Mouse (Mus musculus) kidney, embryonic 15.5 days (tissue): ENCODE results near the gene Wdr43. TPM values are rescaled to one million over a fixed set of nuclear protein-coding genes. Genes with fewer than 3 reads are reported as not detected.

ENCODE experiments used
- ATAC-seq: fragments of 200-750 bp; cut with Nextera tagmentation; replicated peaks from 2 replicates; pipeline ENCODE4 v1.8.0; 2017; ENCODE audit warnings: moderate TSS enrichment; ENCODE audit not compliant: low FRiP score
- H3K27ac ChIP-seq: fragments of 300-500 bp; sonication (generic); 2 replicates; pipeline ENCODE4 v1.5.1; 2015; ENCODE audit warnings: mild to moderate bottlenecking, inconsistent platforms
- H3K27me3 ChIP-seq: fragments of 300-500 bp; sonication (generic); 2 replicates; pipeline ENCODE4 v1.6.1; 2015; ENCODE audit warnings: inconsistent platforms
- H3K36me3 ChIP-seq: fragments of 300-500 bp; sonication (generic); 2 replicates; pipeline ENCODE4 v1.6.1; 2015; ENCODE audit warnings: inconsistent platforms
- H3K4me1 ChIP-seq: fragments of 300-500 bp; sonication (generic); 2 replicates; pipeline ENCODE4 v1.6.1; 2015; ENCODE audit warnings: inconsistent platforms
- H3K4me2 ChIP-seq: fragments of 300-500 bp; sonication (generic); 2 replicates; pipeline ENCODE4 v1.6.1; 2015; ENCODE audit warnings: moderate library complexity, mild to moderate bottlenecking, inconsistent platforms
- H3K4me3 ChIP-seq: fragments of 300-500 bp; sonication (generic); replicated peaks from 2 replicates; pipeline ENCODE4 v1.5.1; 2015; ENCODE audit warnings: mild to moderate bottlenecking, inconsistent platforms
- H3K9ac ChIP-seq: fragments of 300-500 bp; sonication (generic); 2 replicates; pipeline ENCODE4 v1.6.1; 2015; ENCODE audit warnings: mild to moderate bottlenecking, inconsistent platforms
- H3K9me3 ChIP-seq: fragments of 300-500 bp; sonication (generic); replicated peaks from 2 replicates; pipeline ENCODE4 v1.6.1; 2016; ENCODE audit warnings: inconsistent platforms
- WGBS: fragments of 180-500 bp; shearing (Covaris S2); methylation state at CpG from one replicate; pipeline ENCODE4 v1.1.7; 2015; ENCODE audit warnings: mixed read lengths; 5-methylcytosine and 5-hydroxymethylcytosine counted together
- polyA plus RNA-seq: library from polyadenylated mRNA; unstranded; fragments of >200 nt; fragmentation: Nextera tagmentation; extraction: Ambion mirVana; gene quantifications from 2 replicates; pipeline ENCODE4 v1.2.1, GENCODE M21; 2015

The Wdr43 gene
- polyA plus RNA-seq, 1 experiment from 2014 or later, result 84.2 TPM

DNA sequence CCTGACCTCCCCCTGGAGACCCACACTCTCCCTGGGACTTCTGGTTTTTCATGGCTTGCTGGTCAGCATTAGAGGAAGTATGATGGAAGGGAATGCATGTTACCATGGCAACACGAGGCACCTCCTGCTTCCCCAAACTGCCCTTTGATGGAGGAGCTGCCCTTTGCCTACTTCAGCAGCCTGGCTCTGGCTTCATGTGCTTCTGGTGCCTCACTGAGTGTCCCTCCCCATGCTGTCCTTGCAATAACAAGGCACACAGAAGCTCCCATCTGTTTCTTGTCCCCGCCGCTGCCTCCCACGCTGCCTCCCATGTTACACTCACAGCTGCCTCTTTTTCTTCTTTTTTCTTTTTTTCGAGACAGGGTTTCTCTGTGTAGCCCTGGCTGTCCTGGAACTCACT lies 77.6 kb downstream of the Wdr43 start:
- no peaks in the 10 kb centered on the region for H3K9me3 ChIP-seq
- ATAC-seq, result peak; percentile 35; the same call in 1 of the 2 replicates
- no peaks in the 10 kb centered on the region for H3K36me3 ChIP-seq
- H3K4me1 ChIP-seq, result peaks cover 42% of the 10 kb centered on the region
- no peak overlapping the region for H3K4me2 ChIP-seq
- WGBS, result 21% methylated on average over 5 of the region's 5 CpGs
- H3K9ac ChIP-seq, result no peak overlapping the region
- no peak overlapping the region for H3K4me3 ChIP-seq
- no peak overlapping the region; the same call in none of the 2 replicates for H3K27ac ChIP-seq
- no peaks in the 10 kb centered on the region for H3K27me3 ChIP-seq

DNA sequence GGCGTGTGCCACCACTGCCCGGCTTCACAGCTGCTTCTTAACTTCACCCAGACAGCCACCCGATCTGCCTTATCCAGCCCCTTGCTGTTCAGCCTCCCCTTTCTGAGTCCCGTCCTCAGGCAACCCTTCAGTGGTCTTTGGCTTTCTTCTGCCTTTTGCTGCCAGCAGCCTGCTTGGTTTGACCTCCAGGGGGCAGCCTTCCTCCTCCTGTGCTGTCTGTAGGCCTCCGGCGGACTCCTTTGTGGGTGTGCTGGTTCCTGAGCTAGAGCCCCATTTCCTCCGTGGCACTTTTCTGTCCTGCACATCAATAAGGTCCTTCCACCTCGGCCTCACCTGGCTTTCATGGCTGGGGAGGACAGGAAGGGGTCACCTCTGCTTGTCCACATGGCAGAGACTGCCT lies 78.1 kb downstream of the Wdr43 start:
- Histone ChIP-seq H3K9me3 (no peaks in the 10 kb centered on the region), H3K27ac (peak overlapping the region; percentile 11; the same call in 1 of the 2 replicates), H3K9ac (no peak overlapping the region), H3K4me1 (peaks cover 42% of the 10 kb centered on the region), H3K27me3 (no peaks in the 10 kb centered on the region), H3K36me3 (no peaks in the 10 kb centered on the region), H3K4me2 (no peak overlapping the region), H3K4me3 (no peak overlapping the region)
- ATAC-seq, result no peak
- WGBS, result 47% methylated on average over 8 of the region's 8 CpGs

DNA sequence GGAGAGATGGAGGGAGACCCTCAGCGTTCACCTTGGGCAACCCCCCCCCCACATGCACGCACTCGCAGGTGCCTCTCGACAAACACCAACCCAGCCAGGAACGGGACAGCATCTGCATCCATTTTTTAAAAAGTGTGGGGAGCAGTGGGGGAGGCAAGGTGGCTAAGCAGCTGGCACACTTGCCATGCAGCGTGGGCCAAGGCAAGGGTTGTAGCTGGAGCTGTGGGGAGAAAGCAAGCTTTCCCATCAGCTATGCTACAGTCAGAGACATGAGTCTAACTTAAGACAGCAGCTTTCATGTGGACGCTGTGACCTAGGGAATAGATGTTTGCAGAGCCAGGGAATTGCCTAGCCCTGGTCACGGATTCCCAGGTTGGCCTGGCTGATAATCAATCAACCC lies 79.5 kb downstream of the Wdr43 start:
- Histone ChIP-seq H3K4me1 (peaks cover 35% of the 10 kb centered on the region), H3K4me2 (no peak overlapping the region), H3K9ac (no peak overlapping the region), H3K4me3 (no peak overlapping the region), H3K27me3 (no peaks in the 10 kb centered on the region), H3K9me3 (no peaks in the 10 kb centered on the region), H3K36me3 (no peaks in the 10 kb centered on the region), H3K27ac (no peak overlapping the region)
- no peak for ATAC-seq
- WGBS, result 85% methylated on average over 8 of the region's 8 CpGs

DNA sequence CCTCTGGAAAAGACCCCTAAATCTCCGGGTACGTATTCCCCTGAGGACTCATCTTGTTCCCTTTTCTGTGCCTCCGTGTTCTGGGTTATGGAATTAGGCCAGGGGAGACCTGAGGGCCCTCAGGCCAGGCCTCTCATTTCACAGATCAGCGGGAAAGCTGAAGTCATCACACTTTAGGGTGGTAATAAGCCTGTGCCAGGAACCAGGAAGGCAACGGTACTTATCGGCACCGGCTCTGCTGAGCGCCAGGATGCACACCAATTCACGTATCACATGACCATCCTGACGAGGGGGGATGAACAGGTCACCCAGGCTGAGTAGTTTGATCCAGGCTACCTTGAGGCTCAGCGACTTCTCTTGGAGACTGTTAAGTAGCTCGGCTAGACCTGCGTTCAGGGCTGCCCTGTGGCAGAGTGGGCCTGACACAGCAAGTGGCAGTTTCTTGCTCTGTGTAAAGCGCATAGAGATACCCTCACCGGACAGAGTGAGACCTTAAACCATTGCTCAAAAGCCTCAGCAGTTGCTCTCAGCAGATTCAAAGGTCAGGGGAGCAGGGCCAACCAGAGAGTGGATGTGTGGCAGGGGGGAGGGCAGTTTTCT lies 80.1 kb downstream of the Wdr43 start:
- H3K4me1 ChIP-seq, result peaks cover 31% of the 10 kb centered on the region
- H3K27ac ChIP-seq, result no peak overlapping the region
- no peak; the same call in 1 of the 2 replicates for ATAC-seq
- no peaks in the 10 kb centered on the region for H3K36me3 ChIP-seq
- H3K9ac ChIP-seq, result no peak overlapping the region
- no peaks in the 10 kb centered on the region for H3K9me3 ChIP-seq
- 49% methylated on average over 15 of the region's 15 CpGs for WGBS
- H3K27me3 ChIP-seq, result no peaks in the 10 kb centered on the region
- no peak overlapping the region for H3K4me3 ChIP-seq
- H3K4me2 ChIP-seq, result no peak overlapping the region

DNA sequence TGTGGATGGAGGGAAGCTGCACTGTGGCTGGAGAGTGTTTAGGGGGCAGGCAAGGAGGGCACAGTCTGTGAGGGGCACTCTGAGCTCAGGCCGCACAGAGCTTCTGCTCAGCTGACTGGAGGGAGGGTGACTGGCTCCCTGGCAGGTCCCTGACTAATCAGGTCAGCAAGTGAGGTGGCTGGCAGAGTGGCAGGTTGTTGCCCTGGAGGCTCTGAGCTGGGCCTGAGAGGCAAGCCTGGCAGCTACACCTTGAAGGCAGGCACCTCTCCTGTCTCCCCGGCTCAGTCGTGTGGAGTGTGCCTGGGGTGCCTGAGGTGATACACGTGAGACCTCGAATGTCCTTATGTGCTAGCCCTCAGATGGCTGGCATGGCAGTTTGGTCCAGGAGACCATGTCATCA lies 80.7 kb downstream of the Wdr43 start:
- WGBS, result 79% methylated on average over 5 of the region's 5 CpGs
- Histone ChIP-seq H3K4me2 (no peak overlapping the region), H3K4me3 (no peak overlapping the region), H3K9me3 (no peaks in the 10 kb centered on the region), H3K9ac (no peak overlapping the region), H3K27ac (no peak overlapping the region), H3K36me3 (no peaks in the 10 kb centered on the region), H3K27me3 (no peaks in the 10 kb centered on the region), H3K4me1 (peaks cover 28% of the 10 kb centered on the region)
- peak; percentile 47 for ATAC-seq

DNA sequence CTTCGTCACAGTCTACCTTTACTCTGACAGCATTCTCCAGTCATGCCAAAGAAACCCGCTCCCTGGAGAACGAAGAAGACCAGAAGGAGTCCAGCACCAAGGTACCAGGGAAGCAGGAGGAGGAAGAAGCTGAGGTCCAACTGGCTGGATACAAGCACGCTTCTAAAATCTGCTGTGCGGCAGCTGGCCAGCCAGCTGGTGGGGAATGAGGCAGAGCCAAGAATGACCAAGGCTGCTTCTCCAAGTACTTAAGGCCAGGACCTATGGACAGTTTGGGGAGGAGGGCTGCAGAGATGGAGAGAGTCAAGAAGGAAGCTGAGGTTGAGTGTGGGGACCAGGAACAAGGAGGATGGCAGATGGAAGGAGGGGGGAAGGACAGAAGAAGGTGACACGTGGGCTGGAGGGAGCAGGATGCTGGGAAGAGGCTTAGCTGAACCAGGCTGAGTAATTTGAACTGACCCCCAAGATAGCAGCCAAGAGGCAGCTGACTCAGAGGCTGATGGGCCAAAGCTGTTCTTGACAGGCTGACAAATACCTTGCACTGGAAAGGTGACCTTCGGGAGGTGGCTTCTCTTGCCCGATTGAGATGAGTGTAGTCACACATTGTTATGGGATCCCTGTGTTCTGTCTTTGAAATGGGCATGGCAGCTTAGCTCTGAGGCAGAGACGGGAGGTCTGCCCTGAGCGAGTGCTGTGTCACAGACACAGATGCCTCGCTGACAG lies 82.4 kb downstream of the Wdr43 start:
- 64% methylated on average over 11 of the region's 11 CpGs for WGBS
- Histone ChIP-seq H3K9me3 (no peaks in the 10 kb centered on the region), H3K4me1 (peaks cover 22% of the 10 kb centered on the region), H3K36me3 (no peaks in the 10 kb centered on the region), H3K4me3 (no peak overlapping the region), H3K27ac (no peak overlapping the region), H3K9ac (no peak overlapping the region), H3K4me2 (no peak overlapping the region), H3K27me3 (no peaks in the 10 kb centered on the region)
- no peak for ATAC-seq

DNA sequence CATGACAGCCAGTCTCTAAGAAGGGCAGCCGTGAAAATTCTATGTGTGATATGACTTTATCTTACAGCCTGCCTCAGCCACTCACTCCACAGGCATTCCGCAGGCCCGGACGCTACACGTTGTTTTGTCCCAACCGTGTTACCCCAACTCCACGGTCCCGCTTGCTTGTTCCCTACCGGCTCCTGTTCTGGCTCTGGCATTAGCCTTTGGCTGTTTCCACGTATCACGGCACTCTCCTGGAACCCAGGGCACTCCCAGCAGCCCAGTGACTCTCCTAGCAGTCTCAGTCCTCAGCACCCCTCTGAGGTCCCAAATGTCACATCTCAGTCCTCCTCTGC lies 82.9 kb downstream of the Wdr43 start:
- Histone ChIP-seq H3K9ac (no peak overlapping the region), H3K9me3 (no peaks in the 10 kb centered on the region), H3K27ac (no peak overlapping the region), H3K36me3 (no peaks in the 10 kb centered on the region), H3K4me1 (peaks cover 16% of the 10 kb centered on the region), H3K27me3 (no peaks in the 10 kb centered on the region), H3K4me3 (no peak overlapping the region), H3K4me2 (no peak overlapping the region)
- ATAC-seq, result no peak
- 82% methylated on average over 11 of the region's 11 CpGs for WGBS

DNA sequence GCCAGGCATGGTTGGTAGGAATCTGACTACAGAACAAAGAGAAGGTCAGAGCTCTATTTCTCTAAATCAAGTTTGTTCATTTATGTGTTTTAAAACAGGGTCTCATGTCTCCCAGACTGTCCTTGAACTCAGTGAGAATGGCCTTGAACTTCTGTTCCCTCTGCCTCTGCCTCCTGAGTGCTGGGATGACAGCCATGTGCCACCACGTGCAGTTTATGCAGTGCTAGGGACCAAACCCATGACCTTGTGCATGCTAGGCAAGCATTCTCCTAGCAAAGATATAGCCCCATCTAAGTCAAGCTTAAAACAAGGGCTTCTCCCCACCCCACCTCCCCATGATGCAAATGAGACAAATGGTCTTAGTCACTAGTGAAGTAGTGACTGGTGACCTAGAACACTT lies 89.4 kb downstream of the Wdr43 start:
- Histone ChIP-seq H3K9ac (no peak overlapping the region), H3K27me3 (no peaks in the 10 kb centered on the region), H3K4me3 (no peak overlapping the region), H3K4me1 (no peaks in the 10 kb centered on the region), H3K27ac (no peak overlapping the region), H3K36me3 (no peaks in the 10 kb centered on the region), H3K9me3 (no peaks in the 10 kb centered on the region), H3K4me2 (no peak overlapping the region)
- WGBS, result 77% methylated on average over 1 of the region's 1 CpGs
- no peak for ATAC-seq

DNA sequence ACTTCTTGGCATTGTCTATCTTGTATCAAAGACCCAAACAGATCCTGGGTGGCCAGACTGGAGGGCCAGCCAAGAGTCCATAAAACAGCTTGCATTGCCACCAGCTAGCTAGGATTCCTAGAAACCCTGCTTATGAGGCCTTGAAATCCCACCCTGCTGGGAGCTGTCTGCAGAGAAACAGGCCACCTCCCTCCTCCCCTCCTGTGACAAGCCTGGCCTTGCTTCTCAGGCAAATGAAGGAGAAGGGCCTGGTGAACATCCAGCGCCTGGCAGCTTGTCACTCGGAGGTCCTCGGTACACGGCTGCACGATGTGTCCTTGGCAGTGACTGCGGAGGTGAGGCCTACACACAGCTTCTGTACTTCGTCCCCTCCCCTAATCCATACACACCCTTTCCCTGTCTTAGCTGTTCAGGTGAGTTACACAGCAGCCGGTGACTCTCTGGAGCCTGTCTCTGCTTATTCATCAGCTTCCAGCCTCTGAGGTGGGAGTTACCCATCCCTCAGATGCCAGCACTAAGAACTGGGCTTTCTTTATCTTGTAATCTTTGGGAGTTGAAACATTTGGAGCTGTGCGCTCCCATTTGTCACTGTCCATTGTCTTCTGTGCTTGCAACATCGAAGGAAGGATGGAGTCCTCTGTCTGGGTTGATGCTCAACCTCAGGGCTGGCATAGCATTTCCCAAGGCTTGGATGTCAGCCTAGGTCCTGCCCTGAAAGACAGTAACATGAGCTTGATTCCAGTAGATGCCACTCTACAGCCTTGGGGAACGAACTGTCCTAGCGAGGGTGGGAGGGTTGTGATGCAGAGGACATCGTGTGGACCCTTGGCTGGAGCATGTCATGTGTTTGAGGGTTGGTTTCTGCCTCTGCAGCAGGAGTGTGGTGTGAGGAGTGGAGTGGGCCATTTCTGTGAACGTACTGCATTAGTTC lies 90.1 kb downstream of the Wdr43 start:
- no peak for ATAC-seq
- Histone ChIP-seq H3K9ac (no peak overlapping the region), H3K4me2 (no peak overlapping the region), H3K27ac (no peak overlapping the region), H3K9me3 (no peaks in the 10 kb centered on the region), H3K4me1 (no peaks in the 10 kb centered on the region), H3K27me3 (no peaks in the 10 kb centered on the region), H3K4me3 (no peak overlapping the region), H3K36me3 (no peaks in the 10 kb centered on the region)
- 82% methylated on average over 14 of the region's 14 CpGs for WGBS

DNA sequence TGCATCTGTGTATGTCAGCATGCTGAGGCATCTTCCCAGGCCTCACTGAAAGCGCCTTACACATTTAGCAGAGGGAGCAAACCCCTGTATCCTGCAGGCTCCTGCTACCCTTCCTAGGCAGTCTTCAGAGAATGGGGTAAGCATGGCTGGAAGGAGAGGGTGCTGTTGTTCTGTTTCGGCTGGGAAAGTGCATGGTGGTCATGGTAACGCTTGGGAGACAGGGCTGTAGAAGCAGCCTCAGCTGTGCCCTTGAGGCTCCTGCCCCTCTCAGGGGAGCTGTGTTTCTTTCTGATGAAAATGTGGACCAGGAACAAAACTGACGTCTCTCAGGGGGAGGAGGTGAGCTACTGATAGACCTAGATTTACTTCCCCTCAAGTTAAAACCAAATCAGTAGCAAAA lies 92.0 kb downstream of the Wdr43 start:
- Histone ChIP-seq H3K9me3 (no peaks in the 10 kb centered on the region), H3K9ac (no peak overlapping the region), H3K4me2 (no peak overlapping the region), H3K27ac (no peak overlapping the region), H3K4me1 (no peaks in the 10 kb centered on the region), H3K27me3 (no peaks in the 10 kb centered on the region), H3K36me3 (no peaks in the 10 kb centered on the region), H3K4me3 (no peak overlapping the region)
- ATAC-seq, result no peak
- 50% methylated on average over 4 of the region's 4 CpGs for WGBS
